Mouse (Mus musculus): ENCODE results near the gene Phf19.

The Phf19 gene

DNA sequence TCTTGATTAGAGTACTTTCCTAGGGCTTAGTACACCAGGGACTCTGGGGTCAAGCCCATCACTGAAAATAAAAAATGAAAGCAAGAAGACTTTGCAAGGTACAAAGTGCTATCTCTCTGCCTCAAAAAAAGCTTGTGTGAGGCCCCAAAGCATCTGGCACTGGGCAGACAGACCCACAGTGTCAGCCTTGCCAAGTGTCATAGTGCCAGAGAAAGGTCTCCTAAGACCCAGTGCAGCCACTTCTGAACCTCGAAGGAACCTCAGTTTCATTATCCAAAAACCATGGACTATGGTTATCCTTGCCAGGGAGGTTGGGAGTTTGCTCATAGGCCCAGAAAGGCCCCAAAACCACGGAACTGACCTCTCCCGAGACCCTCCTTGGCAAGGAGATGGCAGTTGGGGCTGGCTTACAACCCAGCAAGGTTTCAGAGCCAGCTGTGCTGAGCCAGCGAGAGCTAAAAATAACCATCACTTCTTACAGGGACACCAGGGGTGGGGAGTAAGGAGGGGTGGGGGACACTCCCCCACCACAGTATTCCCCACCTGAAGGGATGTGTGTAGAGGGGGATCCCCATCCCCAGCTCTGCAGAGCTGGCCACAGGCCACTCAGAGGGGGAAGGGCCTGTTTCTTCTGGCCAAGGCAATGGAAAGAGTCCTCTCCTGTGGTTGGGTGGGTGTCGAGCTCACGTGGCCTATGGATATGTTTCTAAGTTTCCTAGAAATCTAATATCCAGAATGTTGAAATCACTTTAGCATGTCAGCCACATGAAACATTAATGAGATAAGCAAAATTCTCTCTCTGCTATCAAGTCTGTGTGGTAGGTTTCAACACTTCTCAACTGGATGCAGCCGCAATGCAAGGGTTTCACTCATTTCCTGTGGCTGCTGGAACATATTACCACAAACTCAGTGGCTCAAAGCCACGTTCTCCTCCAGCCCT lies 24.7 kb upstream of the Phf19 start:
- peak; percentile 96 for DNase-seq

DNA sequence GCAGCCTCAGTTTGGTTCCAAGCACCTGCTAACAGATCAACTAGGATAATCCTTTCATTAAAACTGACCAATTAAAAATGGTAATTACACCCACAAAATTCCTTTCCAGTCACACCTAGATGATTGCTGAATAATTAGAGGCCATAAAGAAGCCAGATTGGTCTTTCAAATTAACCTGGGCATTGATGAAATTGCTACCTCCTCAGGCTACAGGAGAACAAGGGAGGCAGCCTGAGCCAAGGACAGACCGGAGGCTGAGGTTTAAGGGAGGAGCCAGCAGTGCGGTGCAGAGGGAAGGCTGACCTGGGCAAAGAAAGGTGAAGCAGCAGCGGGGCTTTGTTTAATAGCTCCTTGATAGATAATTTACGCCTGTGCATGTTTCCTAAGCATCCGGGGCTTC lies 23.6 kb upstream of the Phf19 start:
- DNase-seq: no peak

DNA sequence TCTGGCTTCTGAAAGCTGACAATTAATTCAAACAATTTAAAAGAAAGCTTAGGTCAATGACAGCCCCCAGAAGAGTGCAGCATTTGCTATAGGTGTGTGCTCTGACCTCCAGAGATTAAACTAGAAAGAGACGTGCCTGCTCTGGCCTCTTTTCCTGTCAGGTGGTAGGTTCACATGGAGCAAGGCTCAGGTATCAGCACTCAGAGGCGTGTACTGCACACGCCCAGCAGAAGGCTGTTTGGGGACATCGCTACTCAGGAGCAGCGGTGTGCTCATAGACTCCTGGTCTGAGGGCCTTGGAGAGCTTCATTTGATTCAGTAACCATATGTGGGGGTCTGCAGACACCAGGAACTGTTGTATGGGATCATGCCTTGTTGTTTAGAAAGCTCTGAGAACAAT lies 13.5 kb upstream of the Phf19 start:
- DNase-seq: no peak

DNA sequence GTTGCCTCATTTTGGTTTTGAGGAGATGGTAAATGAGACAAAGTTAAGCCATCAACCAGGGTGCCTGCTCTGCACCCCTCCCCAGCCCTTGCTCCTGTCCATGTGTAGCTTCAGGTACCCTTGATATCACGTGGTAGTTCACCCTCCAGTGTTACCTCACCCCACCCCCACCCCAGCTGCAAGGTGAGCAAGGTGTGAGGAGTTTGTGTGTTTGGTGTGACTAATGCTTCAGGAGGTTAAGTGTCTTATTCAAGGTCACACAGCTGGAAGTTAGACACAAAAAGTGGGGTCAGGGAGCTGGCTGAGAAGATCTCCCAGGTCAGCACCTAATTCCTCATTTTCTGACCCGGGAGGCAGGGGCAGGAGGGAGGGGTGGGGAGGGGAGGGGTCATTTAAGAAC lies 8.9 kb upstream of the Phf19 start:
- DNase-seq: no peak

DNA sequence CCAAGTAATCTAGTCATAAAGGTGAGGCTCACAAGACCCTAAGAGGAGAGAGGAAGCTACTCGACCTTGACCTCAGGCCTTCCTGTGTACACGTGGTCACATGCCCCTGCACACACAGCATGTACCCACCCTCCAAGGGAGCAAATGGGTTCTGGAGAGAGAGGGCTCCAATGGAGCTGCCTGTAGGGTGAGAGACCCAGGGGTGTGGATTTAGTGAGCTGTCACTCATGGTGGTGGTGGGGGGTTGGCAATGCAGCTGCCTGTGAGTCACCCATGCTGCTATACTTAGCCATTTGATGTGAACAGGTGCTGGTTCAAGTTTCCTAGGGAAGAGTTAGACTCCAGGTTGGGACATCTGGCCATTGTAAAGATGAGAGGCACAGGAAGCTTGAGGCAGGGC lies 6.3 kb upstream of the Phf19 start:
- DNase-seq: no peak

DNA sequence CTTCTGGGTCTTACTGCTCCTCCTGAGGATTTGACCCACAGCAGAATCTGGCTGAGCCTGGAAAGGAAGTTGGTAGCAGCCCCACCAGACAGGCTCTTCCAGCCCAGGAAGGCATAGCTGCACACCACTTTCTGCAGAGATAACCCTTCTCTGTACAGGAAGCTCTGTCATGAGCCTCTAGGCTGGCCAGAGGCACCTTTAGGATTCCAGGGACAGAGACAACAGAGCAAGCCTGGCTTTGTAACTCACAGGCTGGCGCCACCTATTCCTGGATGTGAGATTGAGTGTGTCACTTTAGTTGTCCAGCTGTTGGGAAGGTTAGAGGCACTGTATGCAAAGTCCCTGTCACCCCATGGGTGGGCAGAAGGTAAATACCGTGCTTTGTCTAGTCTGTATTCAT lies 1.3 kb upstream of the Phf19 start:
- no peak for DNase-seq

DNA sequence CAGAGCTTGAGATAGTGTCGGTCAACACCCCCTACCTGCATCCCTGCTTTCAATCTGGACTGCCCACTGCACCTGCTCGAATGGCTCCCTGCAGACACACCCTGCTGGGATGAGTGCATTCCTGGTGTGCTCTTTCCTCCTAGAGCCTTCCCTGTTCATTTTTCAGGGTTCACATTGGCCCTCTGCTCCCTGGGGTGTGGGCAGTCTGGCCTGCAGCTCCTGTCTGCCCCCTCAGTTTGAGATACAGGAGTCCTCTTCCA lies 927 bp upstream of the Phf19 start:
- DNase-seq: no peak

DNA sequence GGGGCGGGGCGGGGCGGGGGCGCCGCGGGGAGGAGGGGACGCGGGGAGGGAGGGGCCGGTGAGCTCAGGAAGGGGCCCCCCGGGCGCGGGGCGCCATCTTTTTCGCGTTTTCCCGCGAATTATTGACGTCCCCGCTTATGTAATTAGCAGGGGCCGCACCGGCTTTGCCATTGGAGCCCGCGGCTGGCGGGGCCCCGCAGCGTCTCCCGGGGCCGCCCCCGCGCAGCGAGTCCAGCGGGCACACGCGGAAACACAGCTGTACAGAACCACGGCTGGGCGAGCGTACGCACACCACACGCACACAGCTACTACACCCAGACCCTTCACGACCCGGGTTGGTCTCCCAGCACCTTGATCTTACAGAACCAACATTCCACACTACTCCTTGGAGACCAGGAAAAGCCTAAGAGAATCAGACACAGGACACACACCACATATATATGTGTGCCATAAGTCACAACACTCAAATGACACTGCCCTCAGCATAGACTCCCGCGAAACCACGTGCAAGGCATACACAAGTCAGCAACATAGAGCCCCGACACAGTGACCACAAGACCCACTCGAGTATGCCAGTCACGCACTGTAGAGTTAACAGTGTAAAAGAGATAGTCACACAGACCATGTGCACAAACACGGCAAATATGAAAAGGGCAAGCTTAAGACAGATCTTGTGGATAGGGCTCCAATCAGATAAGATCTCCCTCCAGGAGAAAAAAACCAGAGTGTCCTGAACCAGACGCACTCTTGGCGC lies 420 bp upstream of the Phf19 start:
- peak; percentile 98 for DNase-seq

DNA sequence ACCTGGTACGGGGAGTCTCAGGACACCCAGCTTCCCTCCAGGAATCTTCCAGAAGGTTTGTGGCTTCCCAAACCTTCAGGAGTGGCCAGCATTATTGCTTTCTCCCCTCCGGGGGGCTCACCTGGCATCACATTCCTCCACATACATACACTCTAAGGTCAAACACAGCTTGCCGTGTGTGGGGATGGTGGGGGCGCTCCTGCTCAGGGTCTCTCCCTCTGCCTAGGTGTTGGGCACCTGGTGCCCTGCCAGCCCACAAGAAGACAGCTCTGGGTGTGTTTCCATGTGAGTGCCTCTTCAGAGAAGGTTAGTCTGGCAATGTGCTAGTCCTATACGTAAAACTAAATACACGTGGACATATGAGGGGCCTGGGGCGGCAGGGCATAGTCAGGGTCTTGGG lies 1.2 kb downstream of the Phf19 start:
- peak; percentile 91 for DNase-seq

DNA sequence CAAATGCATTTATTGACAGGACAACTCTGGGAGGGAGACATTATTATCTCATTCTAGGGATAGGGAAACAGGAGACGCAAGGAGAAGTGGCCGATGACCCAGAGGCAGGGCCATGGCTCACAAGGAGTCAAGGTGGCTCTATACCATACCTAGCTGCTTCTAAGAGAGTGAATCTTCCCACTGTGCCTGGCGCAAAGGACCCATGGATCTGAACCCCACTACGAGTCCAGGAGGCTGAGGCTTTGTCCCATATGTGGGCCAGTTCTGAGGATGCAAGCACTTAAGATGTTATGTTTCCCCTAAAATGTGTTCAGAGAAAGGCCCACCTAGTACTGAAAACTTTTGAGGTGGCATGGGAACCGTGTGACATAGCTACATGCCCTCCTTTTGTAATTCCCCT lies 2.0 kb downstream of the Phf19 start:
- DNase-seq: peak; percentile 80

DNA sequence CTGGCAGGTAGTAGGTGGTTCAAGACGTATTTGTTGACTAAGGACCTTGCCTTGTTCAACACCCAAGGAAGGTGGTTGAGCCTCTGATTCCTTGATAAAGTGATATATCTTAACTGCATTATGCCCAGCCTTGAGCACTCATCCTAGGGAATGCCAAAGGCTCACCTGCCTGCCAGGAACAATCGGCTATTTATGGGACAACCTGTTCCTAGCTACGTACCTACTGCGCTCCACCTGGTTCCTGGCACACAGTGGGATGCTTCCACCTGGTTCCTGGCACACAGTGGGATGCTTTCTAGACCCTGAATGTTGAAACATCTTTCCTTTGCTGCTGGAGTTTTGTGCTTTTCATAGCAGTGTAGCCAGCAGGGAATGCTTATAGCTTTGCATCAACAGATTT lies 4.1 kb downstream of the Phf19 start:
- peak; percentile 78 for DNase-seq

DNA sequence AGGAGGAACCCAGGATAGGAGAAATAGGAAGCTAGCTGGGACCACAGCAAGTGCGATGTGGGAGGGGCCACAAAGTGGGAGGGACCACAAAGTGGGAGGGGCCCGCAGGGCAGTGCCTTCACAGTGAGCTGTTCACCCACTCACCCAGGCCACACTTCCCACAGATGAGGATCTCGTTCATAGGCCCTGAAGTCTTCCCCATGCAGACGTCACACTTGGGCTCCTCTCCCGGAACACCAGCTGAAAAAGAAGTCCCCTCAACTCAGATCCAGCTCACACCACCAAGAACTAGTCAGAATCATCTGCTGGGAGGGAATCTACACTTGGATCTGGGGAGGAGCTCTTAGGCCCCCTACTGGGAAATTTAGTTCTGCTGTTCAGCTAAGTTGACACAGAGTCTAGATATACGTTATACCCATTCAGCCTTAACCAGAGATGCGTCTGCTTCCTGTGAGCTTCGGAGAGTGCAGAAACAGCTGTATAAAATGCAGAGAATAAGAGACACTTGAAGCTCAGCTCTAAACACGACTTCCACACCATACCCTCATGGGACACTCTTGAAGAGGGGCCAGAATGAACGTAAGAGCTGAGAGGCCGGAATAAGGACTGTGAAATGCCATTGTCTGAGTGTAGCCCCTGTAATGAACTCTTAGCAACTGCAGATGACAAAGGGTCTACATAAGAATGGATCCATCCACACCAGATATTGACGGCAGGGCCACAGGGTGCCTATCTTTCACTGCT lies 6.8 kb downstream of the Phf19 start:
- DNase-seq: peak; percentile 98

DNA sequence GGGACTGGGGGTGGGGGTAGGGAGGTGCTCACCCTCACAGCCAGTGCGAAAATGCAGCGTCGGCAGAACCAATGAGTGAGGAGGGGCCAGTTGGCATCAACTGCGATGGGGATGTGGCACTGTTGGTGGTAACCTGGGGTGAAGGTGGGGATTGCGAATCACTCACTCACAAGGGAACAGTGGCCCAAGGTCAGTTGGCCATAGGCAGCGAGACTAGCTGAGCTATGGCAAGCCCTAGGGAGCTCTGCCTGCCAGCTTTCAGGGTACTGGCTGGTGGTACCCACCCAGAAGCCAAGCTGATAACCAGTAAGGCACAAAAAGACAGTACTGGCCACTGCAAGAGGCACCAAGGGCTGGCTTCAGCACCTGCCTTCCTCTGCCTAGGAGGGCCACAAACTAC lies 7.4 kb downstream of the Phf19 start:
- no peak for DNase-seq

DNA sequence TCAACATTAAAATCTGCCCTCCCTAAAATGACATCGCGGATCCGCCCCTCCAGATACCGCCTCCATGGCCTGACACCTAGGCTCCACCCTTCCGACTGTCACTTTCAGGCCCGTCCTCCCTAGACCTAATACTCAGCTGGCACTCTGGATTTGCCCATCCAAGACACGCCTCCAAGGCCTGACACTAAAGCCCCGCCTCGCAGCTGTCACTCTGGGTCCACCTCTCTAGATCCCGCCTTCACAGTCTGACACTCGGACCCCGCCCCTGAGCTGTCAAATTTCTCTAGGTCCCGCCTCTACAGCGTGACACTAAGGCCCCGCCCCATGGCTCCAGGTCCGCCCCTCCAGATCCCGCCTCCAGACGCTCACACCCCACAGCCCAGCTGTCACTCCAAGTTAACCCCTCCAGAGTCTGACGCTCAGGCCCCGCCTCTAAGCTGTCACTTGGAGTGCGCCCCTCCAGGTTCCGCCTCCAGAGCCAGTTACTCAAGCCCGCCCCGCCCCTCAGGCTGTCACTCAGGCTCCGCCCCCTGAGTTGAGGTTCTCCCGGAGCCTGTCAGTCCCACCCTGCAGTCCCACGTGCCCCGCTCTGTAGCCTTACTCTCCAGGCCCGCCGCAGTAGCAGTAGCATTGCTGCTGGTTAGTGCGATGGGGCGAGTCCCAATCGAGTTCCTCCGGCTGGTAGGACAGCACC lies 8.8 kb downstream of the Phf19 start:
- DNase-seq: peak; percentile 100

DNA sequence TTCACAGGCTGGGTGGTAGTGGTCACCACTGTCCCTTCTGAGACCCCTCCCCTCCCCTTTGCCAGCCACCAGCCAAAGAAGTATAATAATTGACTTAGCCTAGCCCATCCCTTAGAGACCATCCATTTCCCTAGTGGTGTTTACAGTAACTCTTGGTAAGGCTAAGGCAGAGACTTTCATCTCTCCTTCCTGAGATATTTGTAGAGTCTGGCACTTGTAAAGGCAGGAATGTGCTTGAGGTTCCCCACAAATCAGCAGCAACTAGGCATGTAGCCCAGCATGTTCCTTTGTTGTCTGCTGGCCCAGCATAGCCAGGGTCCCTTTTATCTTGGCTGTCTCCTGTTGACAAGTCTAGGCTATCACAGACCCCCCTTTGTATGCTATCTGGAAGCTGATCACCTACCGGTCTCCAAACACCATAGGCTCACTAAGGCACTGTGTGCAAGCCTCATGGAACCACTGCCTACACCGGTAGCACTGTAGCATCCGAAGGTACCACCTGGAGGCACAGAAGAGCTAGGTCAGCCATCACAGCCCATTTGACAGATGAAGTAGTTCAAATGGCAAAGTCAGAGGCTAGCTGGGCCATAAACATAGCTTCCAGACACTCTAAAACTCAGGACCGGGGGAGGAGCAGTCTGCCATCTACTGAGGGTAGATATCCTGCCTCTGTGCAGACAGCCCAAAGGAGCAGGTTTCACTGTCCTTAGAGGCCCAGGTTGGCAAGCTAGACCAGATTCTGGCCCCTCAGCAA lies 10.0 kb downstream of the Phf19 start:
- DNase-seq: peak; percentile 92

DNA sequence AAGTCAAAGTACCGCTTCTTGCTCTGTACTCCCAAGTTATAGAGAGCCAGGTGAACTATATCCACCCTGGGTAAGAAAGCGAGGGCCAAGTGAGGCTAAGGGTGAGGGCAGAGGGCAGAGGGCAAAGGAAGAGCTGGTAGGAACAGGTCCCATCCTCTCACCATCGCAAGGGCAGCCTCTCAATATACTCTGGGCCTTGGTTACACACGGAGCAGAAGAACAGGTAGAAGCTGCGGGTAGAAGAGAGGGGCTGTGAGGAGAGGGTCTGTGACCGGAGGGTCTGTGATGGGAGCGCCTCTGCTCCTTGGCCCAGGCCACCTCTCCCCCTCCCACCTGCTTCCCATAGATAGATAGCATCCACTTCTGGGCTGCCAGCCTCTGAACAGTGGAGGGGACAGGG lies 10.6 kb downstream of the Phf19 start:
- DNase-seq: peak; percentile 90

DNA sequence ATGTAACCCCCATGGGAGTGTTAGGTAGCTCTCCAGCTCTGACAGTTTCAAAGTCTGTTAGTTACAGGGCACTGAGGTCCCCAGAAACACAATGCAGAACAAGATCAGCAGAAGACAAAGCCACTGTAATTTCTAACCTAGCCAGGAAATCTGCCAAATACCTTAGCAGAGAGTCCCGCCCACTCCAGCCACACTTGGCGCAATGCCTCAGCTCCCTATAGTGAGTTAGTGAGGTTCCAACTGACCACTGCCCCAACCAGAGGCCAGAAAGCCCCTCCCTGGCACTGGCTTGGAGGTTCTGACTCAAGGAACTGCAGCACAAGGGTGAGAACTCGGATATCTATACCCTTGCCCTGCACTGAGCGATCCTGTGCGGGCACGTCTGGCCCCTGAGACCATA lies 11.1 kb downstream of the Phf19 start:
- DNase-seq: peak; percentile 91

DNA sequence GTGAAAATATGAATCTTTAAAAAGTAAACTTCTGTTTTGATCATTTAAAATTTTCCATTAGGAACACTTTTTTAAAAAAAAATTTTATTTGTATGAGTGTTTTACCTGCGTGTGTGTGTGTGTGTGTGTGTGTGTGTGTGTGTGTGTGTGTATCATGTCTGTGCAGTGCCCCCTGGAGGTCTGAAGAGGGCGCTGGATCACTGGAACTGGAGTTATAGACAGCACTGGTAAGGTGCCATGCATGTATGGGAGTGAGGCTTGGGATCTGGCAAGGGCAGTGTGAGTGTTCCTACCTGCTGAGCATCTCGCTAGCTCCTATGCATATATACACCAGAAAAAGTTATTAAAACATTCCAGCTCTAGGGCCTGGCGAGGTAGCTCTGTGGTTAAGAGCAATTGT lies 12.1 kb downstream of the Phf19 start:
- DNase-seq: peak; percentile 78

DNA sequence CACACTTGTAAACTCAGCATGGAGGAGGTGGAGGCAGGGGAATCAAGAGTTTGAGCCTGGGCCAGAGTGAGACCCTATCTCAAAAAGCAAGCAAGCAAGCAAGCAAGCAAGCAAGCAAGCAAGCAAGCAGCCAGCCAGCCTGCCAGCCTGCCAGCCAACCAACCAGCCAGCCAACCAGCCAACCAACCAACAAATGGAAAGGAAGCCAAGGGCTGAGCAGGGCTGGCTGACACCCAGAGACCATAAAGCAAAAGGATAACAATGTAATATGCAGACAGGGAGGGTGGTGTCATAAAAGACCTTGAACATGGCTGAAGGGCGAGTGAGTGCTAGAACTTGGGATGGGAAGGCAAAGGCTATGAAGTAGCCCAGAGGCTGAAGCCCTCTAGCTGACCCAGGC lies 13.4 kb downstream of the Phf19 start:
- peak; percentile 83 for DNase-seq

DNA sequence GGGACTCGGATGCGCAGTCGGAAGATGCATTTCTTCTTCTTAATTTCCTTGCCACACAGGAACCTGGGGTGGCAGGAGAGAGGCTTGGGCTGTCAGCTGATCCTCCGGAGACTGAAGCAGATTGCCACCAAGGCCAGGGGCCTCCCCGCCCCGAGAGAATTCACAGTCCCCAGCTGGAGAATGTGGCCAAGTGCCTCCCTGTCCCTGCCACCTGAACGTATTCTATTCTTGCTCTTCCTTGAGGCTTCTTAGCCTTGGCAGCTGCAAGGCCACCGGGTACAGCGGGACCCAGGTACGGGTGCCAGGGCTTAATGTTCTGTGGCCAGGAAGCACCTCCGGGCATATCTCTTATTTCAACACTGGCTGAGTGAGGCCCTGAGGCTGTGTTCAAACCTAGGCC lies 14.1 kb downstream of the Phf19 start:
- peak; percentile 83 for DNase-seq

DNA sequence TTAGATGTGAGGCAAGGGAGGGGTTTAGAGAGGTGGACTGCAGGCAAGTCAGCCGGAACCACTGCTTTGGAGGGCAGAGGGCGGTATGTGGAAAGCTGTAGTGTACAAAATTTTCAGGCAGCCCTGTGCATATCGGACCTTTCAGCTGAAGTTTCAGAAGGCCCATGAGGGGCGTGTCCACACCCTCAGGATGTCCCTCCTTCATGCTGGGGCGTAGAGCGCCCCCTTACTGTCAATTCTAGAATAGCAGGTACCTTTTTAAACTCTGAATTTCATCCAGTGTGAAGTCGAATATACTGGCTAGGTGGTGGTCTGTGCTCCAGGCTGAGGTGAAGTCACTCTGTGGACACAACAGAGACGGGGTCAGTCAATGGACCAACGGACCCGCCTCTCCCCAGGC lies 16.0 kb downstream of the Phf19 start:
- peak; percentile 90 for DNase-seq

DNA sequence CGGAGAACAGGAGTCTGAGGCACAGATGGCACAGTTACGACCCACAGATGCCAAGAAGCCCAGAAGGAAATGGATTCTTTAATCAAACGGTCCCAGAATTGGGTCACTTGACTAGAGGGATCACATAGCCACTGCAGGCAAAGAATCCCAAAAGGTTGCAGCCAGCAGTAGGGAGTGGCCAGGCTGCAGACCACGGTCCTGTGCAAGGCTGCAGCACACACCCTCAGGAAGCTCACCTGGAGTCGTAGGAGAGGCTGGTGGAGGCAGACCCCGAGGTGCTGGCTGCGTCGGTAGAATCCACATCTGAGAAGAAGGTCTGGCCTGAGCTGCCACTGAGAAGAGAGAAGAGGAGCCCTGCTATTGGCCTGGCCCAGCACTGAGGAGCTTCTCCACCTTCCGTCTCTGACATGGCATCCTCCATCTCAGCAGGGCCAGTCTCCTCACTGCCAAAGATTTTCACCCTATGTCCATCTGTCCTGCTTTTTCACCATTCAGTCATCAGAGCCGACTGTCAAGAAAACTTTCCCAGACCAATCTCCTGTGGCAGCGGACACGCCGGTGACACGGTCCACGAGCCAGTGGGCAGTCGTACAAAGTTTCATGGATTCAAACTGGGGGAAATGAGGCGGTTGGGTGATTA lies 16.9 kb downstream of the Phf19 start:
- peak; percentile 83 for DNase-seq
